Mouse (Mus musculus): ENCODE data around the gene Mpp4. TPM values are rescaled to one million over a fixed set of nuclear protein-coding genes. Genes with fewer than 3 reads are reported as not detected.

Mpp4 gene
- 0.31 and 0.34 TPM in 2 replicates for polyA plus RNA-seq (2014; fragmentation: Nextera tagmentation; extraction: Ambion mirVana)

GRCm38 (mm10) chr1:59163030-59163461 is at the start of gene Mpp4:
TSS of gene Mpp4 (minus strand) at chr1:59163389.
- Histone ChIP-seq H3K4me1 (ENCODE audit: control insufficient read depth in 2 of 2, insufficient read depth in 2 of 2, low read length in 2 of 2) (no peaks in the 10 kb centered on the region), H3K27me3 (ENCODE audit: control insufficient read depth, insufficient read depth, low read length) (no peaks in the 10 kb centered on the region), H3K4me2 (ENCODE audit: low read length) (no peak within 1 kb of the TSS), H3K36me3 (ENCODE audit: control insufficient read depth, insufficient read depth, low read length) (peaks cover 31% of the 10 kb centered on the region), H3K9ac (ENCODE audit: low read length) (no peak within 1 kb of the TSS), H3K4me3 (ENCODE audit: control insufficient read depth in 1 of 2, insufficient read depth in 1 of 2, low read depth in 1 of 2, low read length in 2 of 2) (no peak within 1 kb of the TSS), H3K9me3 (ENCODE audit: control insufficient read depth, low read length) (no peaks in the 10 kb centered on the region), H3K27ac (replicated peaks in 1 of 2; ENCODE audit: control insufficient read depth in 1 of 2, insufficient read depth in 1 of 2, low read depth in 2 of 2, low read length in 2 of 2) (no peak within 1 kb of the TSS)
- WGBS, result 71% methylated on average over 12 of the region's 12 CpGs
- ATAC-seq (ENCODE audit: insufficient number of reproducible peaks, insufficient read depth, low FRiP score, low read depth), result no peak

GRCm38 (mm10) chr1:59212951-59213350 is 49.8 kb upstream of the Mpp4 start:
- no peak overlapping the region for H3K9ac ChIP-seq (ENCODE audit: low read length)
- H3K4me1 ChIP-seq (ENCODE audit: control insufficient read depth in 2 of 2, insufficient read depth in 2 of 2, low read length in 2 of 2), result no peaks in the 10 kb centered on the region
- H3K9me3 ChIP-seq (ENCODE audit: control insufficient read depth, low read length), result no peaks in the 10 kb centered on the region
- peaks cover 33% of the 10 kb centered on the region for H3K36me3 ChIP-seq (ENCODE audit: control insufficient read depth, insufficient read depth, low read length)
- no peak overlapping the region for H3K4me2 ChIP-seq (ENCODE audit: low read length)
- H3K27ac ChIP-seq (replicated peaks in 1 of 2; ENCODE audit: control insufficient read depth in 1 of 2, insufficient read depth in 1 of 2, low read depth in 2 of 2, low read length in 2 of 2), result no peak overlapping the region
- ATAC-seq (ENCODE audit: insufficient number of reproducible peaks, insufficient read depth, low FRiP score, low read depth), result no peak
- H3K4me3 ChIP-seq (ENCODE audit: control insufficient read depth in 1 of 2, insufficient read depth in 1 of 2, low read depth in 1 of 2, low read length in 2 of 2), result no peak overlapping the region
- H3K27me3 ChIP-seq (ENCODE audit: control insufficient read depth, insufficient read depth, low read length), result no peaks in the 10 kb centered on the region
- no CpG with 5 or more reads among the region's 1 CpGs for WGBS

GRCm38 (mm10) chr1:59212076-59212779 is 49.0 kb upstream of the Mpp4 start:
- Histone ChIP-seq H3K9me3 (ENCODE audit: control insufficient read depth, low read length) (no peaks in the 10 kb centered on the region), H3K36me3 (ENCODE audit: control insufficient read depth, insufficient read depth, low read length) (peaks cover 35% of the 10 kb centered on the region), H3K4me3 (ENCODE audit: control insufficient read depth in 1 of 2, insufficient read depth in 1 of 2, low read depth in 1 of 2, low read length in 2 of 2) (no peak overlapping the region), H3K27me3 (ENCODE audit: control insufficient read depth, insufficient read depth, low read length) (no peaks in the 10 kb centered on the region), H3K9ac (ENCODE audit: low read length) (no peak overlapping the region), H3K4me1 (ENCODE audit: control insufficient read depth in 2 of 2, insufficient read depth in 2 of 2, low read length in 2 of 2) (no peaks in the 10 kb centered on the region), H3K27ac (replicated peaks in 1 of 2; ENCODE audit: control insufficient read depth in 1 of 2, insufficient read depth in 1 of 2, low read depth in 2 of 2, low read length in 2 of 2) (no peak overlapping the region), H3K4me2 (ENCODE audit: low read length) (no peak overlapping the region)
- WGBS, result 81% methylated on average over 5 of the region's 5 CpGs
- no peak for ATAC-seq (ENCODE audit: insufficient number of reproducible peaks, insufficient read depth, low FRiP score, low read depth)

- no peaks in the 10 kb centered on the region for H3K9me3 ChIP-seq (ENCODE audit: control insufficient read depth, low read length)
- H3K36me3 ChIP-seq (ENCODE audit: control insufficient read depth, insufficient read depth, low read length), result peaks cover 35% of the 10 kb centered on the region
- no peaks in the 10 kb centered on the region for H3K4me1 ChIP-seq (ENCODE audit: control insufficient read depth in 2 of 2, insufficient read depth in 2 of 2, low read length in 2 of 2)
- H3K4me3 ChIP-seq (ENCODE audit: control insufficient read depth in 1 of 2, insufficient read depth in 1 of 2, low read depth in 1 of 2, low read length in 2 of 2), result no peak overlapping the region
- no peak overlapping the region for H3K27ac ChIP-seq (replicated peaks in 1 of 2; ENCODE audit: control insufficient read depth in 1 of 2, insufficient read depth in 1 of 2, low read depth in 2 of 2, low read length in 2 of 2)
- WGBS, result 64% methylated on average over 4 of the region's 4 CpGs
- no peak for ATAC-seq (ENCODE audit: insufficient number of reproducible peaks, insufficient read depth, low FRiP score, low read depth)
- no peak overlapping the region for H3K9ac ChIP-seq (ENCODE audit: low read length)
- H3K27me3 ChIP-seq (ENCODE audit: control insufficient read depth, insufficient read depth, low read length), result no peaks in the 10 kb centered on the region
- H3K4me2 ChIP-seq (ENCODE audit: low read length), result no peak overlapping the region
These were observed 48.5 kb upstream of the Mpp4 start for GRCm38 (mm10) chr1:59211651-59212050.

GRCm38 (mm10) chr1:59208331-59208730 is 45.1 kb upstream of the Mpp4 start:
- H3K27ac ChIP-seq (replicated peaks in 1 of 2; ENCODE audit: control insufficient read depth in 1 of 2, insufficient read depth in 1 of 2, low read depth in 2 of 2, low read length in 2 of 2), result no peak overlapping the region
- H3K9ac ChIP-seq (ENCODE audit: low read length), result no peak overlapping the region
- WGBS, result 65% methylated on average over 1 of the region's 1 CpGs
- no peaks in the 10 kb centered on the region for H3K9me3 ChIP-seq (ENCODE audit: control insufficient read depth, low read length)
- H3K4me1 ChIP-seq (ENCODE audit: control insufficient read depth in 2 of 2, insufficient read depth in 2 of 2, low read length in 2 of 2), result no peaks in the 10 kb centered on the region
- ATAC-seq (ENCODE audit: insufficient number of reproducible peaks, insufficient read depth, low FRiP score, low read depth), result no peak
- H3K27me3 ChIP-seq (ENCODE audit: control insufficient read depth, insufficient read depth, low read length), result no peaks in the 10 kb centered on the region
- H3K36me3 ChIP-seq (ENCODE audit: control insufficient read depth, insufficient read depth, low read length), result peaks cover 34% of the 10 kb centered on the region
- H3K4me2 ChIP-seq (ENCODE audit: low read length), result no peak overlapping the region
- H3K4me3 ChIP-seq (ENCODE audit: control insufficient read depth in 1 of 2, insufficient read depth in 1 of 2, low read depth in 1 of 2, low read length in 2 of 2), result no peak overlapping the region

- WGBS, result 90% methylated on average over 1 of the region's 1 CpGs
- no peak overlapping the region for H3K27ac ChIP-seq (replicated peaks in 1 of 2; ENCODE audit: control insufficient read depth in 1 of 2, insufficient read depth in 1 of 2, low read depth in 2 of 2, low read length in 2 of 2)
- H3K36me3 ChIP-seq (ENCODE audit: control insufficient read depth, insufficient read depth, low read length), result peaks cover 47% of the 10 kb centered on the region
These were observed 41.3 kb upstream of the Mpp4 start for GRCm38 (mm10) chr1:59204489-59204888.

GRCm38 (mm10) chr1:59202367-59202766 is 39.2 kb upstream of the Mpp4 start:
- ATAC-seq (ENCODE audit: insufficient number of reproducible peaks, insufficient read depth, low FRiP score, low read depth), result no peak
- H3K4me2 ChIP-seq (ENCODE audit: low read length), result no peak overlapping the region
- 87% methylated on average over 10 of the region's 10 CpGs for WGBS

More at GRCm38 (mm10) chr1:59204489-59204888, 41.3 kb upstream of the Mpp4 start:
- no peaks in the 10 kb centered on the region for H3K4me1 ChIP-seq (ENCODE audit: control insufficient read depth in 2 of 2, insufficient read depth in 2 of 2, low read length in 2 of 2)
- no peak overlapping the region for H3K4me3 ChIP-seq (ENCODE audit: control insufficient read depth in 1 of 2, insufficient read depth in 1 of 2, low read depth in 1 of 2, low read length in 2 of 2)
- no peak for ATAC-seq (ENCODE audit: insufficient number of reproducible peaks, insufficient read depth, low FRiP score, low read depth)
- H3K4me2 ChIP-seq (ENCODE audit: low read length), result no peak overlapping the region
- no peaks in the 10 kb centered on the region for H3K9me3 ChIP-seq (ENCODE audit: control insufficient read depth, low read length)
- no peak overlapping the region for H3K9ac ChIP-seq (ENCODE audit: low read length)
- H3K27me3 ChIP-seq (ENCODE audit: control insufficient read depth, insufficient read depth, low read length), result no peaks in the 10 kb centered on the region

GRCm38 (mm10) chr1:59201561-59201960 is 38.4 kb upstream of the Mpp4 start:
- 77% methylated on average over 1 of the region's 1 CpGs for WGBS
- H3K27ac ChIP-seq (replicated peaks in 1 of 2; ENCODE audit: control insufficient read depth in 1 of 2, insufficient read depth in 1 of 2, low read depth in 2 of 2, low read length in 2 of 2), result no peak overlapping the region
- H3K9me3 ChIP-seq (ENCODE audit: control insufficient read depth, low read length), result no peaks in the 10 kb centered on the region
- no peaks in the 10 kb centered on the region for H3K27me3 ChIP-seq (ENCODE audit: control insufficient read depth, insufficient read depth, low read length)
- no peaks in the 10 kb centered on the region for H3K4me1 ChIP-seq (ENCODE audit: control insufficient read depth in 2 of 2, insufficient read depth in 2 of 2, low read length in 2 of 2)
- no peak overlapping the region for H3K4me2 ChIP-seq (ENCODE audit: low read length)
- peaks cover 48% of the 10 kb centered on the region for H3K36me3 ChIP-seq (ENCODE audit: control insufficient read depth, insufficient read depth, low read length)
- H3K9ac ChIP-seq (ENCODE audit: low read length), result no peak overlapping the region
- H3K4me3 ChIP-seq (ENCODE audit: control insufficient read depth in 1 of 2, insufficient read depth in 1 of 2, low read depth in 1 of 2, low read length in 2 of 2), result no peak overlapping the region
- no peak for ATAC-seq (ENCODE audit: insufficient number of reproducible peaks, insufficient read depth, low FRiP score, low read depth)

More at GRCm38 (mm10) chr1:59202367-59202766, 39.2 kb upstream of the Mpp4 start:
- no peak overlapping the region for H3K9ac ChIP-seq (ENCODE audit: low read length)
- H3K27ac ChIP-seq (replicated peaks in 1 of 2; ENCODE audit: control insufficient read depth in 1 of 2, insufficient read depth in 1 of 2, low read depth in 2 of 2, low read length in 2 of 2), result no peak overlapping the region
- H3K4me1 ChIP-seq (ENCODE audit: control insufficient read depth in 2 of 2, insufficient read depth in 2 of 2, low read length in 2 of 2), result no peaks in the 10 kb centered on the region
- H3K27me3 ChIP-seq (ENCODE audit: control insufficient read depth, insufficient read depth, low read length), result no peaks in the 10 kb centered on the region
- H3K36me3 ChIP-seq (ENCODE audit: control insufficient read depth, insufficient read depth, low read length), result peaks cover 48% of the 10 kb centered on the region
- no peak overlapping the region for H3K4me3 ChIP-seq (ENCODE audit: control insufficient read depth in 1 of 2, insufficient read depth in 1 of 2, low read depth in 1 of 2, low read length in 2 of 2)
- H3K9me3 ChIP-seq (ENCODE audit: control insufficient read depth, low read length), result no peaks in the 10 kb centered on the region
